Comparison of ENCODE assay signal across 10 mouse cellular contexts in the genomic region with DNA sequence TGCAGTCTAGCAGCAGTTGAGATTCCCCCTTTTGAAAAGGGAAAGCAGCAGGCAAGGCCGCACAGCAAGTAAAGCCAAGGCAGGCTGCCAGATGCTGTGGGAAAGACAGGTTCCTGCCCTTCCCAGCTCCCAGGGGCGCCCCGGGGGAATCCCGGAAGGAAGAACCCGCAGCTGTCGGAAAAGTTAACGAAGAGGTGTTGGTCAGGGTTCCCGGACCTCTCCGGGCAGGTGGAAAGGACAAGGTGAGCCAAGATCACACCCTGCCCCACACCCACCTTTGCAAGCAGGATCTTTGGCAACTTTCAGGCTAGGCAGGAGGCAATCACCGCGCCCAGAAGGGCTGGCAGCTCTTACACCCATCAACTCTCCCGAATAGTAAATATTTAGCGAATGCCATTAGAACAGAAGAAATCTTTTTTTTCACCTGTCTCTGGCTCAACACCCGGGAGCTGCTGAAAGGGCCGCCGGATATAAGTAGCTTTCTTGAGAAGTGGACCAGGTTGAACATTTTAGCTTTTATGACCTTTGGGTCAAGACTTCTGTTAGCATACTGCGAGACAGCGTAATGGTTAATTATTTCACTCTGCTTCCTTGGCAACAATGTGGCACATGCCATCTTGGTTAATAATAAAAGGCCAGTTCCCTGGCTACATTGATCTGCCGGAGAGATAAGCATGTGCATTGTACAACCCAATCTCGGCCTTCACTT. TPM values are rescaled to one million over a fixed set of nuclear protein-coding genes. Genes with fewer than 3 reads are reported as not detected.
DNase-seq lines count a peak whose midpoint lies in the region; ATAC-seq and TF ChIP-seq lines count a peak whose summit lies in the region.
"Had no signal": no experiment of that assay in that cellular context is flagged by ENCODE, and none has a peak within 500 bp of the region (broad histone marks: within the 10 kb centered on the region; RNA-seq: fewer than 3 reads in every experiment).

No protein-coding gene starts in this region.

- in situ Hi-C loops in ES-E14 (cut with MboI; ENCODE audit: low sequenced_read_pairs in 2 of 2, unreplicated experiment in 2 of 2) = no loop called here

- peak; percentile 24 to 33 for DNase-seq in cerebellum, postnatal 36 days
- DNase-seq in cerebellum, adult 9-10 months = no peak
- no peak for DNase-seq in ES-E14 (ENCODE audit: low read depth, low spot score)
- peak; percentile 77 to 88 for DNase-seq in lung, adult 18-20 months
- peak; percentile 46 to 48 for DNase-seq in urinary bladder, postnatal 36 days (ENCODE audit: low spot score in 2 of 2)
- no peak for DNase-seq in spleen, postnatal 14 days (ENCODE audit: low spot score in 2 of 2)
- no peak for DNase-seq in thymus, adult 18-20 months

- no peaks in the 10 kb centered on the region for H3K9me3 ChIP-seq in ES-E14 (ENCODE audit: control insufficient read depth, insufficient read depth, low read depth, low read length)
- no peaks in the 10 kb centered on the region for H3K9me3 ChIP-seq in intestine, embryonic 15.5 days
- H3K9me3 ChIP-seq: neural tube, embryonic 12.5 days had no signal

- H3K27me3 ChIP-seq in intestine, embryonic 15.5 days (replicated peaks) = no peaks in the 10 kb centered on the region
- H3K27me3 ChIP-seq: CH12.LX; neural tube, embryonic 12.5 days had no signal

- no peaks in the 10 kb centered on the region for H3K36me3 ChIP-seq in ES-E14 (ENCODE audit: control insufficient read depth, insufficient read depth, low read length, poor library complexity, severe bottlenecking)
- H3K36me3 ChIP-seq in intestine, embryonic 15.5 days = no peaks in the 10 kb centered on the region
- H3K36me3 ChIP-seq: neural tube, embryonic 12.5 days had no signal

- no peak overlapping the region; the same call in 1 of the 2 replicates for H3K27ac ChIP-seq in ES-E14 (ENCODE audit: insufficient read depth, low read depth, low read length, poor library complexity, severe bottlenecking)
- H3K27ac ChIP-seq in intestine, embryonic 15.5 days = peak overlapping the region; percentile 37; the same call in 1 of the 2 replicates
- H3K27ac ChIP-seq: neural tube, embryonic 12.5 days had no signal

- peak overlapping the region; percentile 17 to 54; a peak in 3 of 4 replicates for H3K4me3 ChIP-seq in ES-E14 (ENCODE audit: insufficient read depth in 1 of 2, low read depth in 1 of 2, low read length in 2 of 2, poor library complexity in 1 of 2, severe bottlenecking in 1 of 2)
- H3K4me3 ChIP-seq in intestine, embryonic 15.5 days (replicated peaks) = 0 out of 2 replicates have a peak overlapping the region, but pooled peaks have one; percentile 6
- H3K4me3 ChIP-seq: neural tube, embryonic 12.5 days had no signal

- peak overlapping the region; percentile 4 for H3K9ac ChIP-seq in ES-E14 (ENCODE audit: insufficient read depth, low read depth, low read length, poor library complexity, severe bottlenecking)
- H3K9ac ChIP-seq in intestine, embryonic 15.5 days = peak overlapping the region; percentile 8; the same call in 1 of the 2 replicates
- H3K9ac ChIP-seq: neural tube, embryonic 12.5 days had no signal

- peaks cover 4 to 9% of the 10 kb centered on the region in 2 experiments; a peak in 2 of 4 replicates for H3K4me1 ChIP-seq in ES-E14 (ENCODE audit: control insufficient read depth in 2 of 2, insufficient read depth in 2 of 2, low read length in 2 of 2, poor library complexity in 1 of 2)
- H3K4me1 ChIP-seq in intestine, embryonic 15.5 days (replicated peaks) = peaks cover 6% of the 10 kb centered on the region
- H3K4me1 ChIP-seq: neural tube, embryonic 12.5 days had no signal

- 20% methylated on average over 20 of the region's 20 CpGs for WGBS in intestine, embryonic 15.5 days

- H3K4me2 ChIP-seq in intestine, embryonic 15.5 days (replicated peaks) = peak overlapping the region; percentile 50
- H3K4me2 ChIP-seq: neural tube, embryonic 12.5 days had no signal

- peak; percentile 75 for ATAC-seq in intestine, embryonic 15.5 days

TF ChIP-seq in ES-E14, 5 proteins besides CTCF, POLR2A, EP300 and RAD21:
- no peak for TF ChIP-seq CHD2 (IDR thresholded peaks at IDR 0.05; ENCODE audit: low read depth, low read length)
- no peak for TF ChIP-seq HCFC1 (IDR thresholded peaks at IDR 0.05; ENCODE audit: borderline replicate concordance, insufficient read depth, low read length)

RNA-seq across cellular contexts. Expression of a gene that starts 11.4 kb away (rescaled TPM):
- total RNA-seq in ES-E14 (2012; rRNA removed) = not detected in 2 replicates
- 309 and 393 TPM in 2 replicates for polyA plus RNA-seq in intestine, embryonic 15.5 days (2015; fragmentation: Nextera tagmentation; extraction: Ambion mirVana)
- total RNA-seq: CH12.LX had no signal
- polyA plus RNA-seq: neural tube, embryonic 12.5 days had no signal

RNA-seq across cellular contexts. Expression of a gene that starts 39.7 kb away (rescaled TPM):
- 77.9 and 99.5 TPM in 2 replicates for total RNA-seq in ES-E14 (2012; rRNA removed)
- 172 and 190 TPM in 2 replicates for polyA plus RNA-seq in intestine, embryonic 15.5 days (2015; fragmentation: Nextera tagmentation; extraction: Ambion mirVana)

RNA-seq across cellular contexts. Expression of a gene that starts 39.8 kb away (rescaled TPM):
- 41.5 and 67.5 TPM in 2 replicates for total RNA-seq in ES-E14 (2012; rRNA removed)
- polyA plus RNA-seq in intestine, embryonic 15.5 days (2015; fragmentation: Nextera tagmentation; extraction: Ambion mirVana) = 100 and 110 TPM in 2 replicates

RNA-seq across cellular contexts. Expression of a gene that starts 54.6 kb away (rescaled TPM):
- 29.2 and 35.8 TPM in 2 replicates for total RNA-seq in ES-E14 (2012; rRNA removed)
- 30.2 and 33.2 TPM in 2 replicates for polyA plus RNA-seq in intestine, embryonic 15.5 days (2015; fragmentation: Nextera tagmentation; extraction: Ambion mirVana)

Comparison
In these comparisons a context has a peak if more than half of its experiments do, and no peak if none do; other contexts are left out.
1. DNase-seq: peak in cerebellum, postnatal 36 days (2 of 2), lung, adult 18-20 months (2 of 2) and urinary bladder, postnatal 36 days (2 of 2); none in cerebellum, adult 9-10 months (single experiment), ES-E14 (single experiment), spleen, postnatal 14 days (0 of 2) and thymus, adult 18-20 months (0 of 2).